Mouse (Mus musculus): ENCODE measurements around the gene Apol7a.

- TF ChIP-seq CTCF (IDR thresholded peaks at IDR 0.05; ENCODE audit: borderline replicate concordance, extremely low read depth, insufficient read depth, insufficient read length) (no peak), POLR2A (IDR thresholded peaks at IDR 0.05; ENCODE audit: borderline replicate concordance, extremely low read depth, insufficient read depth, insufficient read length, poor library complexity, severe bottlenecking) (no peak)
These were observed 43.9 kb downstream of the Apol7a start for GRCm38 (mm10) chr15:77354848-77355551.

Data from brain, embryonic 14.5 days (tissue).